Mouse (Mus musculus) embryonic facial prominence, embryonic 11.5 days (tissue): Measurements from ENCODE around the gene Adcy6. TPM values are rescaled to one million over a fixed set of nuclear protein-coding genes. Genes with fewer than 3 reads are reported as not detected.

Source experiments
- ATAC-seq: fragments of 200-750 bp; cut with Nextera tagmentation; replicated peaks from 2 replicates; pipeline ENCODE4 v1.8.0; 2017; ENCODE audit warnings: low read depth; ENCODE audit not compliant: insufficient number of reproducible peaks, low FRiP score, low TSS enrichment
- DNase-seq: peaks from one replicate; pipeline ENCODE4 v3.0.0-alpha.2; 2015; ENCODE audit warnings: low spot score
- H3K27ac ChIP-seq: fragments of 300-500 bp; sonication (generic); replicated peaks from 2 replicates; pipeline ENCODE4 v1.5.1; 2014; ENCODE audit warnings: mild to moderate bottlenecking, low read depth, low read length, control low read depth
- H3K27me3 ChIP-seq: fragments of 300-500 bp; sonication (generic); 2 replicates; pipeline ENCODE4 v1.6.1; 2014; ENCODE audit warnings: mild to moderate bottlenecking, low read length, moderate library complexity, mixed read lengths; ENCODE audit not compliant: control insufficient read depth, insufficient read depth
- H3K36me3 ChIP-seq: fragments of 300-500 bp; sonication (generic); replicated peaks from 2 replicates; pipeline ENCODE4 v1.6.1; 2014; ENCODE audit warnings: low read depth, mild to moderate bottlenecking, low read length, moderate library complexity, mixed read lengths; ENCODE audit not compliant: control insufficient read depth, insufficient read depth
- H3K4me1 ChIP-seq: fragments of 300-500 bp; sonication (generic); 2 replicates; pipeline ENCODE4 v1.6.1; 2014; ENCODE audit warnings: low read length, mixed read lengths; ENCODE audit not compliant: control insufficient read depth, insufficient read depth
- H3K4me2 ChIP-seq: fragments of 300-500 bp; sonication (generic); 2 replicates; pipeline ENCODE4 v1.6.1; 2014; ENCODE audit warnings: low read depth, mild to moderate bottlenecking, control low read depth, low read length, moderate library complexity
- H3K4me3 ChIP-seq: fragments of 300-500 bp; sonication (generic); 2 replicates; pipeline ENCODE4 v1.5.1; 2014; ENCODE audit warnings: low read depth, low read length, control low read depth
- H3K9ac ChIP-seq: fragments of 300-500 bp; sonication (generic); replicated peaks from 2 replicates; pipeline ENCODE4 v1.6.1; 2014; ENCODE audit warnings: mild to moderate bottlenecking, control low read depth, low read length
- H3K9me3 ChIP-seq: fragments of 300-500 bp; sonication (generic); replicated peaks from 2 replicates; pipeline ENCODE4 v1.6.1; 2016; ENCODE audit warnings: mild to moderate bottlenecking, low read length, inconsistent platforms, mixed read lengths; ENCODE audit not compliant: control insufficient read depth
- WGBS: fragments of 180-500 bp; shearing (Covaris S2); extraction: QIAGEN DNeasy Blood & Tissue Kit; methylation state at CpG from one replicate; pipeline ENCODE4 v1.1.7; 2014; 5-methylcytosine and 5-hydroxymethylcytosine counted together
- polyA plus RNA-seq: library from polyadenylated mRNA; unstranded; fragments of >200 nt; fragmentation: Nextera tagmentation; extraction: Ambion mirVana; gene quantifications from 2 replicates; pipeline ENCODE4 v1.2.1, GENCODE M21; 2014

Gene Adcy6
- polyA plus RNA-seq, 1 experiment from 2014 or later, result 8.4 TPM

DNA sequence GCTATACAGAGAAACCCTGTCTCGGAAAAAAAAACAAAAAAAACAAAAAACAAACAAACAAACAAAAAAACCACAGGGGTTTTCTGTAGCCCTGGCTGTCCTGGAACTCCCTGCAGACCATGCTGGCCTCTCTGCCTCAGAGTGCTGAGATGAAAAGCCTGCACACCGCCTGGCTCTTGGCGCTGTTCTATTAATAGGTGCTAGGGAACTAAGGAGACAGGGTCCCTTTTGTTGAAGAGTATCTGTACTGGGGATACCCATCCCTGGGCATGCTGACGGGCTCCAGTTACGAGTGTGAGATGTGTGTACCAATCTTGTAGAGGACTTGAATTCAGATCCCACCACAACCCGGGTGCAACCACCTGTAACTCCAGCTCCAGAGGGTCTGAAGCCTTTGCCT, 5.9 kb upstream of the Adcy6 start:
- Histone ChIP-seq H3K4me3 (no peak overlapping the region), H3K27ac (no peak overlapping the region), H3K27me3 (no peaks in the 10 kb centered on the region), H3K9me3 (no peaks in the 10 kb centered on the region), H3K4me1 (no peaks in the 10 kb centered on the region; the same call in 1 of the 2 replicates), H3K9ac (no peak overlapping the region), H3K4me2 (no peak overlapping the region), H3K36me3 (no peaks in the 10 kb centered on the region)
- ATAC-seq (no peak), DNase-seq (no peak)
- WGBS, result 60% methylated on average over 6 of the region's 6 CpGs

DNA sequence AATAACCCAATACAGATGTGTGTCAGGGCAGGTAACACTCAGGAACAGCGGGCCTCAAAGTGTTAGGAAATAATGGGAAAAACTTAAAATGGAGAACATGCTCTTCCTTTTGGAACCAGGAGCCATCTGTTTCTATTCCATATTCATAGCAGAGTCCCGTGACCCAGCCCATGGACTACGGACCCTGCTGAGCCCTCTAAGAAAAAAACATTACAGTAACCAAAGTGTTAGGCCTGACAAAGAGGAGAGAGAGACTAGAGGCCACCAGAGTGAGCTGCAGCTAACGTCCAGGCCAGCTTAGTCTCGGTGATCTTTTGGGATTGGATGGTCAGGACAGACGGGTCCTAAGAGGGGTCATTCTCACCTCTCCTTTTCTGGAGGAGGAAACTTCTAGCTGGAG, 5.1 kb upstream of the Adcy6 start:
- Histone ChIP-seq H3K9me3 (no peaks in the 10 kb centered on the region), H3K27me3 (no peaks in the 10 kb centered on the region), H3K36me3 (no peaks in the 10 kb centered on the region), H3K9ac (no peak overlapping the region), H3K27ac (no peak overlapping the region), H3K4me3 (no peak overlapping the region), H3K4me2 (no peak overlapping the region), H3K4me1 (no peaks in the 10 kb centered on the region; the same call in none of the 2 replicates)
- DNase-seq (no peak), ATAC-seq (no peak)
- 53% methylated on average over 6 of the region's 6 CpGs for WGBS

DNA sequence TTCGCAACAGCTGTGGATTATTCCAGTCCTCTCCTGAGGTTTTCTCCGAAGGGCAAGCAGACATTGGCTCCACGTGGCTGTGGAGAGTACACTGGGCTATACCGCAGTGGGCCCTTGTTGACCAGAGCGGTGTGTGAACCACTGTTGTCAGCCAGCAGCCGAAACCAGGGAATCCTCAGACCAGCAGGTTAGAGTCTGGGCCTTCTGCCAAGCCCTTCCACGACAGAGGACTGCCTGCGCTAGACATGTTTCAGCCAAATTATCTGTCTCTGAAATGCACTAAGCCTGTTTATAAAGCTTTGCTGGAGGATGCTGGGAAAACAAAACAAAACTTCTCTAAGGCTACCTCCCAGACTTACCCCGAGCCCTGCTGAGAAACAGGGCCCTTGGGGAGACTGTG, 4.7 kb upstream of the Adcy6 start:
- H3K4me1 ChIP-seq, result no peaks in the 10 kb centered on the region; the same call in none of the 2 replicates
- 61% methylated on average over 9 of the region's 9 CpGs for WGBS
- no peak overlapping the region for H3K4me2 ChIP-seq
- DNase-seq, result no peak
- no peak overlapping the region for H3K4me3 ChIP-seq
- H3K36me3 ChIP-seq, result no peaks in the 10 kb centered on the region
- no peaks in the 10 kb centered on the region for H3K27me3 ChIP-seq
- H3K9ac ChIP-seq, result no peak overlapping the region
- H3K9me3 ChIP-seq, result no peaks in the 10 kb centered on the region
- ATAC-seq, result no peak
- no peak overlapping the region for H3K27ac ChIP-seq

DNA sequence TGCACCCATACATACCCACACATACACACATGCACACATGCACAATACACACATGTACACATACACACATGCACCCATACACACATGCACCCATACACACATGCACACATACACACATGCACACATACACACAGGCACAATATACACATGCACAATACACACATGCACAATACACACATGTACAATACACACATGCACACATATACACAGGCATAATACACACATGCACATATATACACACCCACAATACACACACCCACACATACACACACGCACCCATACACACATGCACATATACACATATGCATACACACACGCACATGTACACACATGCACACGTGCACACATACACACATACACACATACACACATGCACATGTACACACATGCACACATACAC, 2.4 kb upstream of the Adcy6 start:
- Histone ChIP-seq H3K4me1 (peaks cover 2% of the 10 kb centered on the region), H3K27me3 (no peaks in the 10 kb centered on the region), H3K9me3 (no peaks in the 10 kb centered on the region), H3K36me3 (no peaks in the 10 kb centered on the region), H3K4me2 (no peak overlapping the region), H3K27ac (no peak overlapping the region), H3K9ac (no peak overlapping the region), H3K4me3 (no peak overlapping the region)
- 93% methylated on average over 3 of the region's 3 CpGs for WGBS
- DNase-seq (no peak), ATAC-seq (no peak)

DNA sequence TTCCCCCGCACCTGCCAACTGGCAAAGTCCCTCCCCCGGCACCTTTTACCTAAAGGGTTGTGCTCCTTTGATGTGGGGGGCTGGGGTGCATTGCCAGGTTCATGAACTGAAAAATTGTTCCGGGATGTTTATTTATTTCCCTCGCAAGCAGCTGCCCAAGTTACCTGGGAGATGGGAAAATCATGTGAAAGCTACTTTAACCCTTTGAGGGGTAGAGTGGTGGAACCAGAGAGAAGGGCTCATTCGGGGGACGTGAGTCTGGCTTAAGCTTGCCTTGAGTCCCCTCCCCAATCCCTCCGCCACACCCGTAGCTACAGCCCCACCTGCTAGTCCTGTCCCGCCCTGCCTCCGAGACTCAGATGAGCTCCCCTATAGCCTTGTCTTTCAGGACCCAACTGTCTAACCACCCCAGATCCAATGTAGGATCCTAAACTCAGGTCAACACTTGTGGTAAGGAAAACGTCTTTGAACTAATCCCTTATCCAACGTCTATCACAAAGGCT, 306 bp upstream of the Adcy6 start:
- no peaks in the 10 kb centered on the region for H3K27me3 ChIP-seq
- no peaks in the 10 kb centered on the region for H3K36me3 ChIP-seq
- peak overlapping the region; percentile 87 for H3K4me3 ChIP-seq
- DNase-seq (peak; percentile 56), ATAC-seq (no peak)
- WGBS, result 2% methylated on average over 12 of the region's 12 CpGs
- H3K9ac ChIP-seq, result peak overlapping the region; percentile 90
- peaks cover 2% of the 10 kb centered on the region; the same call in 1 of the 2 replicates for H3K4me1 ChIP-seq
- H3K9me3 ChIP-seq, result no peaks in the 10 kb centered on the region
- peak overlapping the region; percentile 92 for H3K4me2 ChIP-seq
- peak overlapping the region; percentile 71 for H3K27ac ChIP-seq

DNA sequence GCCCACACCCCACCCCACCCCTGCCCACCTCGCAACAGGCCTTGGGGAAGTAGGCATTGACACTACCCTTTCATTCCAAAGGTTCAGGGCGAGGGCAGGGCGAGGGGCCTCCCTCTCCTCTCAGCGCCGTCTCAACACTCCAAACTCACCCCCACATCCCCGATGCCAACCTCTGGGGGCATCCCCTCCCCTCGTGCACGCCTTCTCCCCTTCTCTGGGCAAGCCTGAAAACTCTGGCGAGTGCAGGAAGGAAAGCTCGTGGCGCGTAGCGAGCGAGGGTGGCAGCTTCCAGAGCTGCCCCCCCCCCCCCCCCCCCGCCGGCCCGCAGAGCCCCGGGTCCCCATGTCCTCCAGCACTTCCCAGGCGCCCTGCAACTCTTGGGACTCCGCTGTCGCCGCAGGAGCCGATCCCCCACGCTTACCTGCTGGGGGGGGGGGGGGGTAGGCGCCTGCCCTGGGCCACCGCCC, 1.1 kb downstream of the Adcy6 start:
- Histone ChIP-seq H3K27me3 (no peaks in the 10 kb centered on the region), H3K4me3 (peak overlapping the region; percentile 87), H3K27ac (peak overlapping the region; percentile 71), H3K36me3 (no peaks in the 10 kb centered on the region), H3K9ac (peak overlapping the region; percentile 90), H3K4me2 (peak overlapping the region; percentile 92), H3K4me1 (peaks cover 2% of the 10 kb centered on the region; the same call in 1 of the 2 replicates), H3K9me3 (no peaks in the 10 kb centered on the region)
- 0% methylated on average over 9 of the region's 26 CpGs for WGBS
- ATAC-seq (peak; percentile 14; the same call in 1 of the 2 replicates), DNase-seq (no peak)

DNA sequence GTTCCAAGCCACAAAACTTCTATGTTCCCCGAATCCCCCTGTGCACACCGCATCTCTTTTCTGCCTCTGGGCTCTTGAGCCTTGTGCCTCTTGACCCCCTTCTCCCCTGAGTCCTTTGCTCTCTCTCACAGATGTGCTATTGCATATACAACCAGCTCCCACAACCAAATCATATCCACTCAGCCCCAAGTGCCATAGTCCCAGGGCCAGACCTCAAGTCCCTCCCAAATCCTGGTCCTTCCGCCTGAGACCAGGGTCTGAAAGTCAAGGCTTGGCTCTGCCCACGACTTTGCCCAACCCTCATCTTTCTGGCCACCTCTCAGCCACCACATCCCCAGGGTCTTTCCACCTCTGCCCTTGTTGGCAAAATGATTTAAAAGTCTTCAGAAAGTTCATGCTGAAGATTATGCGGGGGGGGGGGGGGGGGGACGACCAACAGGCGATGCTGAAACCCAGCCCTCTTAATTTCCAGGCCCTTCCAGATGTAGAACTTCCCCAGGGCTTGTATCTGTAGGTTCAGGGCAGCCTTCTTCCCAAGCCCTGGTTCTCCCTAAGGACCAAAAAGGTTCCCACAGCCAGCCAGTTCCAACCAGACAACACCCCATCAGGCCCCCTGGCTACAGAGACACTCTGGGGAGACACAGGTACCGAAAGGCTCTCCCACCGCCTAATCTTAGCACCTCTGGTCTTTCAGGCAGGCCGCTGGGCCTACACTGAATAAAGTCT, 1.7 kb downstream of the Adcy6 start:
- DNase-seq (no peak), ATAC-seq (no peak)
- peak overlapping the region; percentile 71 for H3K27ac ChIP-seq
- peak overlapping the region; percentile 87 for H3K4me3 ChIP-seq
- peak overlapping the region; percentile 90 for H3K9ac ChIP-seq
- H3K36me3 ChIP-seq, result peaks cover 2% of the 10 kb centered on the region; the same call in 1 of the 2 replicates
- no peaks in the 10 kb centered on the region for H3K9me3 ChIP-seq
- H3K4me1 ChIP-seq, result peaks cover 2% of the 10 kb centered on the region; the same call in 1 of the 2 replicates
- WGBS, result 5% methylated on average over 9 of the region's 10 CpGs
- peak overlapping the region; percentile 92 for H3K4me2 ChIP-seq
- H3K27me3 ChIP-seq, result no peaks in the 10 kb centered on the region

DNA sequence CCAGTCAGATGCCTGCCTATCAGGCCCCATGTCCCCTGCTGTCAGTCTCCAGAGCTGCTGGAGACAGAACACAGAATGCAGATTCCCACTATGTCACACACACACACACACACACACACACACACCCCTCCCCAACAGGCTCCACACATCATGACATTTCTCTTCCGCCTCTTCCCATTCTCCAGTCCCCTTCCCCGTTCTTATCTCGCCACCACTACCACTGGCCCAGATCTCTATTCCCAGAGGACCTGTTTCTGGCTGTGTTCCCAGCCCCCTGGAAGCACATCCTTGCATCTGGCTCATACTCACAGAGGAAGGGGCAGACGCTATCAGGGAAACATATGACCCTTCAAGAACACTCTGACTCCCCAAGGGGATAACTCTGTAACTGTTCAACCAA, 2.3 kb downstream of the Adcy6 start:
- H3K27me3 ChIP-seq, result no peaks in the 10 kb centered on the region
- H3K36me3 ChIP-seq, result peaks cover 2% of the 10 kb centered on the region; the same call in 1 of the 2 replicates
- H3K27ac ChIP-seq, result no peak overlapping the region
- ATAC-seq (no peak), DNase-seq (no peak)
- WGBS, result 24% methylated on average over 4 of the region's 4 CpGs
- peak overlapping the region; percentile 87 for H3K4me3 ChIP-seq
- peaks cover 2% of the 10 kb centered on the region; the same call in 1 of the 2 replicates for H3K4me1 ChIP-seq
- peak overlapping the region; percentile 92 for H3K4me2 ChIP-seq
- peak overlapping the region; percentile 9 for H3K9ac ChIP-seq
- H3K9me3 ChIP-seq, result no peaks in the 10 kb centered on the region
